Mouse (Mus musculus) heart, adult 2 months (tissue): ENCODE measurements at regions not wholly inside any gene's neighbourhood (a gene's known extent, or its start where the extent isn't known, plus 50 kb on each side); places are given as distances from the start of the nearest gene placed in this dataset.

Experiments
- CTCF ChIP-seq: fragments of 200-600 bp; IDR thresholded peaks from 2 replicates; pipeline ENCODE4 v1.8.1; 2022; ENCODE audit warnings: antibody characterized with exemption, mild to moderate bottlenecking, moderate library complexity
- EP300 ChIP-seq: fragments of 200-500 bp; IDR thresholded peaks from 2 replicates; pipeline ENCODE4 v1.6.1; 2011; ENCODE audit warnings: low read depth, low read length, control low read depth; ENCODE audit not compliant: insufficient read depth

DNA sequence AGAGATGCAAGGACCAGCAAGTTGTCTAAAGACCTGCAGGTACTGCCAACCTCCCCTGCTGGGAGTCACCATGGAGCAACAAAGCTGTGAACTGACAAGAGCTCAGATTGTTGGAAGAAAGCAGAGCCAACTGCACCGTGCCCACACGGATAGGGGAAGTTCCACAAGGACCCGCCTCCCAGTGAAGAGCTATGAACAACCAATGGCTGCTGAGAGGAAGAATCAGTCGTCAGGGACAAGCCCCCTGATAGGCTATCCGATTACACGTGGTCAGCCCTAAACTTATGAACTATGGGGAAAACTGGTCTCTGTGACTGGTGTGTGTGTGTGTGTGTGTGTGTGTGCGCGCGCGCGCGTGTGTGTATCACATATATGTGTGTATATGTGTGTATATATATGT is 63.4 kb upstream of the Fzd10 start:
- TF ChIP-seq CTCF (no peak), EP300 (no peak)
